Mouse (Mus musculus) brain, adult 2 months (tissue): ENCODE measurements at regions not wholly inside any gene's neighbourhood (a gene's known extent, or its start where the extent isn't known, plus 50 kb on each side); places are given as distances from the start of the nearest gene placed in this dataset.

ENCODE experiments used
- DNase-seq: peaks from one replicate; pipeline ENCODE4 v3.0.0; 2011; ENCODE audit warnings: low read depth, low spot score

DNA sequence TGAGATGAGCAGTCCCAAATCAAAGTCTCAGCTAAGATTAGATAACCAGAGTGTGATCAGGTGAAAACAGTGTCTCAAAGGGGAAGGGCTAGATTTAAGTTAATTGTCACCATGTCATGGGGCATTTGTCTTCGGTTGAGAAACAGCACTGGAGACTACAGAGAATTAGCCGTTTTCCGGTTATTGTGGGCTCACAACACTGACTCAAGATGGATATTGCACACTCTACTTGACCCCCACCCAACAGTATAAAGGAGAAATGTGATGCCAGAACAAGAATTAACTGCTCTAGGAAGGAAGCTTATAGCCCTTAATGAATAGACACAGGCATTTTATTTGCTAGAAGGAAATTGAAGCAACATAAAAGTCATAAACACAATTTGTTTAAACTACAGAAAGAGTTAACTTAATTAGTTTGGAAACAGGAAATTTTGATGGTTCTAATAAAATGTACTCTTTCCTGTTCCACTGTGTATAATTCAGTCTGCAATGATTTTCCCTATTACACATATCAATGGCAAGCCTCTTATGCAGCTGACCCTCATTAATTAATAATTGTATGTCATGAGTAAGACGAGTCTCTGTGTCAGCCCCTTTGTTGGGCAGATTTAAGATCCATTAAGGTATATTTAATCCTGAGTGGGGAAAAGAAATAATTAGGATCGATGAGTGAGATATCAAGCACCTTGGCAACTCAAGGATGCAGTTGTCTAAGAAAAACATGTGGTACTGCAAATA is 277.4 kb upstream of the Tmeff2 start:
- no peak for DNase-seq

DNA sequence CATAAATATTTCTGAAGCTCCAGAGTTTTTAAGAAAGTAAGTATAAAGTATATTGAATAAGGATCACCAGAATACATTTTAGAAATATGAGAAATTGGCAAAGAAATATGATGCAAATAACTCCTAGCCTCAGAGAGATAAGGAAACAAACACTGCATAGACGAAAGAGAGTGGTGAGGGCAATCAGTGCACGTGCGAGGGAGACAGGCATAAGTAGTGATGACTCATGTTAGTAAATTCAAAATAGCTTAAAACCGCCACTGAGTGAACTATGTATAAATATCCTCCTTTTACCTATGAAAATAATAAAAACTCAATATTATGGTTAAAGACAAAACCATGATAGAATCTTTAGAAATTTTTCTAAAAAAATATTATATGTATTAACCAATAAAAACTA is 271.4 kb upstream of the Tmeff2 start:
- peak; percentile 8 for DNase-seq

DNA sequence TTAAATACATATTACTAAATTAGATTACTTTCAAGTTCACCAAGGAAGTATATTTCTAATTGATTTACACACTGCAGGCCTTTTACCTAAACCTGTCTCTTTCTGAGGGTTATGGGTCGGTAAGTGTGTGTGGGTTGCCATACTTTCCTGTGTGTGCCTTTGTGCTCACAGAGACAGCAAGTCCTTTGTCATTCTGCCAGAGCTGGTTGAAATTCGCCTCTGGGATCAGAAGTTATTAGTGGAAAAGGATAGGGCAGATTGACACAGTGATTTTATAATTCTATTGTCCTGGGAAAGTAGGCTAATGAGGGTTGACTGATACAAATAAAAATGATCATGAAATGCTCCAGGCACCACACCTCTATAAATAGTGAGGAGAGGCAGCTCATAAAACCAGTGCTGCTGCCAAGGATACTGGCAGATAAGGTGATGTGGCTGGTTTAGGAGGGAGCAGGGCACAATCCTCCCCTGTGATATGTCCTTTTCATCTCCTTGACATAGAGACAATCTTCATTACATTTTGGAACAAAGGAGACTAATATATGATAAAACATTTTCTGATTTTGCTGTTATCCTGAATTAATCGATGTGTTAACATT is 270.9 kb upstream of the Tmeff2 start:
- DNase-seq: peak; percentile 57

DNA sequence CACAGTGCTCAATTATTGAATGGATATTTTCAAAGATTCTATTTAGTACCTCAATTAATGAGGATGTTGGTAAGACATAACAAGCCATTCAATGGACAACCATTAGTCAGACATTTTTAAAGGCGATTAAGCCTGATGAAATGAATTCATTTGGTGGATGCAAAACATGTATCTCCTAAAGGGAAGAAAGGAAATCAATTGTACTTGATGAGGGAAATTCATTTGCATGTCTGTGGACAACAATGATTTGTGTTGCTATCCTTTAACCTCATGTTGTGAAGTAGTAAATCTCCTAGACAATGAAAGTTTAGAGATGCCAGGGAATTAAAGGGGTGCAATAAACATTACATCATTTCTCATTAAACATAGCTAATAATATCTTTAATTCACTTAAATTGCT is 262.5 kb upstream of the Tmeff2 start:
- no peak for DNase-seq

DNA sequence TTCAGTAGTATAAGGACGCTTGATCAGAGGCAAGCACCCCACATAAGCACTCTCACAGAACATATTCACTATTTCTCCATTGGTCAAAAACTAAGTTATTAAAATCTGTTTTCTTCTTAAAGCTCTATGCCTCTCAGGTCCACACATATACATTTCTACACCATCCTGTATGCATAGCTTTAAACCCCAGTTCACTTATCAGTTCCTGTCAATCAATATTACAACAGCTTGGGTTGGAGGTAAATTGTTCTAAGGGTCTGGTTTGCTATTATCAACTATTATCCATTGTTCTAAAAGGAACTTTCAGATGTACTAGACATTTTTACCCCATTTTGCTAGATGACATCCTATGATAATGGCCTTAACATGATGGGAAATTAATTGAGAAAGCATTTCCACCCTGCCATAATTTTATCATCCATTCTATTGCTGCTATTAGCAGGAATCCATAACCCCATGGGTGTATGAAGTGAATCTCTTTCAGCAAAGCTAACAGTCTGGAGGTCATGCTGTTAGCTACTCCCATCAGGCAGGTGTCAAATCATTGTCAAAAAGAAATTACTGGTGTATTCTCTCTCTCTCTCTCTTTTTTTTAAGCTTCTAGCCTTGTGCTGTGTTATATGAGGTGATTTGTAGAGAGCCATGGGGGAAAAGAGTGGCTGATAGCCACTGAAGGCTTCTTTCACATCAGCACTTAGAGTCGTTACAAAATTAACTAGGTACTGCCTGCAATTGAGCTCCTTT is 253.3 kb upstream of the Tmeff2 start:
- DNase-seq: no peak

DNA sequence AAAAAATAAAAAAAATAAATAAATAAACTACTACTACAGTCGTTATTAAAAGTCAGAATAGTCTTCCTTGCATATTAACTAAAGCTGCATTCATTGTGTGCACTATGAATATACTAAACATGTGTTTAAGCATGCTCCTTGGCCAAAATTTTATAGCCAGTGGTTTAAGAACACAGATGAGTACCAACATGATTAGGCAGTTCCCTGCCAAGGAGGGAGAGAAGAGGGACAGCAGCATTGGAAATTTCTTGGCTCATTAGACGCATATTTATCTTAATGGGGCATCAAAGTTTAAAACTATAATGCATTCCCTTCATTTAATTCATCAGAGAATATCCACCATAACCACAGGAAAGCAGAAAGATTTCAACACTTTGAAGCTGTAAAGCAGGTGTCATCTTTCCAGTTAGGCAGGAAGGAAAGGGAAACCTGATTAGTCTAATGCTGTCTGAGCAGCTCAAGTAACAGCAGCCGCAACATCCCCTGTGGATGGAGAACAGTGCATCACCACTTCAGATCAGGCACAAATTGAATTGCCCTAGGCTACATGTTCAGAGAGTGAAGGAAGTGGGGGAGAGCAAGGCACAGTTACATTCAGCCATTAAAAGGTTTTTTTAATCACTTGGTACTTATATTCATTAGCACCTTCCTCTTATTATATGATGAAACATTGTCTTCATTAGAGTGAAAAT is 248.3 kb upstream of the Tmeff2 start:
- no peak for DNase-seq

DNA sequence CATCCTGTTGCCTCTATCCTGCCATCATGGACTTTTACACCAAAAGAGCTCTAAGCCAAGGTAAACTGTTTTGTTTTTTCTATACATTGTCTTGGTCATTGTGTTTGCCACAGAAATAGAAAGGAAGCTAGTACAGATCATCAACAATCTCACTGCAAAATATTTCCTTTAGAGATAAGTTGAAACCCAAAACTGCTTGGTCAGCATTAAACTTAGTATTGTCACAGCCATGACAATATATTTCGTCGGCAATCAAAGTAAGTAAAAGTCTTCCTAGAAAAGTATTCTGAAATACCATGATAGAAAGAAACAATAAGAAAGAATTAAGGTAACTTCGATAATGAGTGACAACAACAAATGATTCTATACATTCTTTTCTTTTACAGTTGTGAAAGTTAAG is 235.3 kb upstream of the Tmeff2 start:
- DNase-seq: no peak

DNA sequence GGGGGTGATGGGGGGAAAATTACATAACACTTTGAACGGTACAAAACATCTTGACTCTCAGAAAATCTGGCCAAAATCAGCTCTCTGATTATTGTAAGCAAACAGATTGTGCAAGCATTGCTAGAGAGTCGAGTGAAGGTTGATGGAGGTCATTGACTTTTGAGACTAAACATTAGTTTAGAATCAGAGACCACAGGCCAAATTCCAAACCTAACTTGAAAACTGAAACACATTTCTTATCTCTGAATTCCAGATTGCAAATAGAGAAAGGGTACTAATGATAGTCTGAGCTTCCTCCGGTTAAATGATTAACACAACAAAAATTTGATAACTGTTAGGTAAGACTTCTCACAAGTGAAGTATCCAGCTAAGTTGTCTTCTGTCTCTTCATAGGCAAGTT is 217.5 kb upstream of the Tmeff2 start:
- DNase-seq: no peak

DNA sequence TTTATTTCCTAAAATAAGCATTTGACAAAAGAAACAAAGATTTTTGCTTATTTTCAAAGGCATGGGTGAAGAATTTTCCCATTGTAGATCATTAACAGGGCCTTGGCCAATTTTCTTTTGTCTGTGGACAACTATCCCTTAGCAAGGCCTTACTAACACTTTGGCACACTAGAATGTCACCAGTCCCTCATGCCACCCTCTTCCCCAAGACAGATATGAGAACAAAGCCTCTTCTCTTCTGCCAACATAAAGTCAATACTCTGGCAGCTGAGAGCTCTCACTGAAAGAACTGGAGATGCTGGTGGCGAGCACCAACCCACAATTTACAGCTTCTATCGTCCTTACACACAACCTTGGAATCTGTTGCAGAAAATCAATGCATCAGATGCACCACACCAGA is 215.1 kb upstream of the Tmeff2 start:
- DNase-seq: peak; percentile 72

DNA sequence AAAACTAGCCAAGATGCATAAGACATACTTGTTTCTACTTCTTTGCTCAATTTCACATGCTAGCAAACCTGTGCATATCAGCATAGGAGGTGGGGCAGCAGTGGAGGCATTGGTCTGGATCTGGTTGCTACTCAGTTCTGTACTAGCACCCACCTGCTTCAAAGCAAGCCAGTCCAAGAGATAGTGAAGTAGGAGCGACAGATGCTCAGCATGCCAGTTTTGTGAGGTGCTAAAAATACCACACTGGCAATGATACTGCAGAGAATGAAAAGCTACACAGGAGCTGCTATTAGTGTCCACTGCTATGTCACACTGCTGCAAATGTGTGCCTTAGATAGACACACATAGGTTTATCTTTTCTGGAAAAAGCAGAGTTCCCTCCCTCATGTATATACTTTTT is 203.5 kb upstream of the Tmeff2 start:
- peak; percentile 61 for DNase-seq

DNA sequence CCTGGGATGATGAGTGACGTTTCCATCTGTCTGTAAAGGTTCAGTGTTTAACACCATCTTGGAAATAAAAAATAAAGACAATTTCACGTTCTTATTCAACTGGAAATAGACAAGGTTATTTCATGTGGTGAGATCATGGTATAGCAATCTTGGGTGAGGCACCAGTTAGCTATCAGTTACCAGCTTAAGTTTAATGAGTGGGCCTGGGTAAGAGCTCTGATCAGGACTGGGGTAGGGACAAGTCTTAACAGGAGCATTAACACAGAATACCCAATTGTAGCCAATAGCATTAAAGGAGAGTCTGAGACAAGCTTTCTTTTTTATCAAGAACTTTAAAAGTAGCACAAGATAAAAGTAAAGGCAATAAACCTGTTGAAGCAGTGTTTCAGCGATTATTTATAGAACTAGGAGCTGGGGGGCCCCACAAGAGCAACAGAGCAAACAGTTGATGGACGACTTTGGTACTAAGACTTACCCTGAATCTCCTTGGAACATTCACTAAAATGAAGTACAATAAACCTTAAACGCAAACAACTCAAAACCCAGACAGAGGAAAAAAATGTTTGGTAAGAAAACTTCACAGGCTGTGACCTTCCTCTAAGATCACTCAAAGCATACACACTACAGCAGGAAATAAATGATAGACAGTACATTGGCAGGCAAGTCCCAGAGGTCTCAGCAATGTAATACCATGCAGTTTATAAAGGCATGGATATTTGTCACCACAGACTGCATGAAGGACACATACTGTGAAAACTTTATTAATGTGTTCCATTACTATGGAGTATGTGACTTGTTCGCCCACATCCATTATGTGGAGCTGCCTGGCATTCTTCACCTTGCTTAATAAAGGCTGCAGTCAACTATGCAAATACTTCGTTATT is 202.9 kb upstream of the Tmeff2 start:
- no peak for DNase-seq

DNA sequence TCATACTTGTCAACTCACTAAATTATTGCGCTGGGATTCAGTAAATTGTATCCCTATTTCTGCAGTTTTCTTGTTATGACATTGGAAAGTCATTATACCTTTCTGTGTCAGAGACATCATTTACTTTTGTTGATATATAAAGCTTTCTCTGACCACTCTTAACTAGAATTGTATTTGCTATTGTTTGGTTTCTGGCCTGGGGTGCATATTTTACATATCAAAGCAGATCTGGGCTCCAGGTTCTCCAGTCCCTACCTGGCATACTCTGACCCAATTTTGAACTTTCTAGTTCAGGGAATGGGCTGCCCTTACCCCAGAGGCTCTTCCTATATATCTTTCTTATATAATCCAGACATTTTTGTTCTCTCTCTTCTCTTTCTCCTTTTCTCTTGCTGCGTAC is 195.8 kb upstream of the Tmeff2 start:
- DNase-seq: no peak

DNA sequence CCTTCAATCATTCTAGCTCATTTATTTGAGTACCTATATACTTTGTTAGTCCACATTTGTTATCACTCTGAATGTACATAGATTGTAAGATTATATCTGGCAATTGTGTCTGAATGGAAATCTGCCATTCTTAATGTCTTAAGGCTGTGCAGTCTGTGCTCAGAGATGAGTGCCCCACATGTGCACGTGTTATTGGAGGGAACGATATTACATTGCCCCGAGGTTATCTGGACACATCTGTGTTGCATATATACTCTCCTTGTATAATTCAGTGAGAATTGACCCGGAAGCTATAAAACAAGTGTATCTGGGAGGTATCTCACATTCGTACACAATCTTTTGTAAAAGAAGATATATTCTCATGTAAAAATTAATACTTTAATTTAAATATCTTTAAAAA is 155.4 kb upstream of the Tmeff2 start:
- DNase-seq: no peak

DNA sequence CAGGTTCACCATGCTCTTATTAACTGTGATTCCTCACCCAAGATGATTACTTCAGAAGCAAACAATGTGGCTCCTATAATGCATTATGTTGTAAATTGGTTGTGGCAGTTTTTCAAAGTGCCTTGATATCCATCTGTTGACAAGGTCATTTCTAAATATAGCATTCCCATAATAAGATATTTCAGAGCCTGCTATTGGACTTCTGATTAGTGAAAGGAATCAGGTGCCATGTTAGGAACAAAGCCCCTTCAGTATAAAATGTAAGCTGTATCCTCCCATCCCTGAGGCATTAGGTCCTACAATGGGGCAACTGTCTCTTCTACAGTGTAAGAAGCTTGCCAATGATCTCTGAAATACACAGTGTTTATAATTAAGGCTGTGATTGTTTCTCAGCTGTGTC is 130.2 kb upstream of the Tmeff2 start:
- peak; percentile 77 for DNase-seq

DNA sequence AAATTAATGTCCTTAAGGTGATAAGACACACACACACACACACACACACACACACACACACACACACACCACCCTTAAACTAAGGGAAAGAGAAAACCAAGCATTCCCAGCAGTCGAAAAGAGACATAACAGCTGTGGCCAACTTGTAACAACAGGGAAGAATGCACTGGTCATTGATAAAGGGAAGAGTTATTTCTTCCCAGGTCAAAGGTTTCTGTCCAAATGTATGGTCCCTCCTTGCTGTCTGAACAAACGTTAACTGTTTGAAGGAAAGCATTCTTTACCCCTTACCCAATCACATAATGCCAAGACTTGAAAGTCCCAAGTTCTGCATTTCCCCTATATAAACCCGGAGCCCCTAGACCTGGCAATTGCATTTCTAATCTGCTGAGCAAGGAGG is 105.2 kb upstream of the Tmeff2 start:
- no peak for DNase-seq

DNA sequence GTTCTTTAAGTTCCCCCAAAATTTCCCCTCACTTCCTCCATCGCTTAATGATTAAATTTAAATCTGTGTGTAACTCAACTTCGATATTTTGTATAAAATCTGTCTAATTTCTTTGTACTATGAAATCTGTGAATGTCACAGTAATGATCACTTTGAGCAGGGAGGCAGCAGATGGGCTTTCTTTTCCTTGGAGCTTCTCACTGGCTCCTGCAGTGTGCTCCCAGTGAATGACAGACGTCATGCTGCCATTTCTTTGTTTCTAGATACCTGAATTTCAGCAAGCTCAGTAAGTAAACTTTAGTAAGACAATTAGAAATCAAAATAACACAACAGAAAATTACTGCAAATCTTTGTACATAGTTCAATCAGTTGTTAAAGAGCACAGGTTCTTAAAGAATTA is 102.3 kb upstream of the Tmeff2 start:
- no peak for DNase-seq

DNA sequence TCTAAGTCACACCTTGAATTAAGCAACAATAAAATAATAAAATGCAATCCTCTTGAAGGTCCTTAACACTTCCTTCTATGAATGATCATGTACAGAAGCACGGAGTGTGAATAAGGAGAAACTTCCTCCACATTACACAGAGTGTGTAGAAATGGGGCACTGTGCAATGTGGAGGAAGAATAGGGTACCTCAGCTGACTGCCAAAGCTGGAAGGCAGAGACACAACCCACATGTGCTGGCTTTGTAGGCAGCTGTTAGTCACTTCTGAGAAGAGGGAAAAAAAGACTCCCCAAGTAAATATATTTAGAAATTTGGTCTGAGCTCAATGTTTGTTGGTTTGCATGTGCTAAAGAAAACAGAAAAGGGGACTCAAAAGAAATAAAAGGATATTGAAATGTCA is 94.1 kb upstream of the Tmeff2 start:
- DNase-seq: peak; percentile 76

DNA sequence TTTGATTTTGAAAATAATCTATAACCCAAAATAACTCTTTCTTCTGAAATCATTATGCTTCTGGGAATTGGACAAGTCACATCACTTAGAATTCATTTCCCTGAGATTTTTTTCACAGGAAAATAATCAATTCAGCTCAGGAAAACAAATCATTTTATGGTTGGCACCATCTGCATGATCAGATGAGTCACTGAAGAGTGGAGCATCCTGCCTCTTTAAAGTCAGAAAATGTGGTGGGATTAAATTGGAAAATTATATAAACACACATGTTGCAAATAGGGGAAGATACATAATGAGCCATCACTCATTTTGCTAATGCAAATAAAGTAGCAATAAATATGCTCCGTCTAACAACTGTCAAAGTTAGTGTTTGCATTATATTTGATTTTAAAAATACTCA is 93.6 kb upstream of the Tmeff2 start:
- peak; percentile 57 for DNase-seq

DNA sequence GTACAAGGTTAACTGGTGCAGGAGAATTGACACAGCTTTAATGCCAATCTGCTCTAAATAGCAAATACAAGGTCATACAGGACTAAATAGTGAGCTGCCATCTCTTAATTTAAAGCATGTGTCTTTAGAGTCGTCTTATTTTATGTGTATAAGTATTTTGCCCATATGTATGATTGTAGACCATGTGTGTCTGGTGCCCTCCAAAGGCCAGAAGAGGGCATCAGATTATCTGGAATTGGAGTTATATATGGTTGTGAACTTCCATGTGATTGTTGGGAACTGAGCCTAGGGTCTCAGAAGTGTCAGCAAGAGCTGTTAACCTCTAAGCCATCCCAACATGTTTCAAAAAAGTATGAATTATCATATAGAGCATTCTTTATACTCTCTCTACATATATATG is 68.8 kb upstream of the Tmeff2 start:
- DNase-seq: peak; percentile 41

DNA sequence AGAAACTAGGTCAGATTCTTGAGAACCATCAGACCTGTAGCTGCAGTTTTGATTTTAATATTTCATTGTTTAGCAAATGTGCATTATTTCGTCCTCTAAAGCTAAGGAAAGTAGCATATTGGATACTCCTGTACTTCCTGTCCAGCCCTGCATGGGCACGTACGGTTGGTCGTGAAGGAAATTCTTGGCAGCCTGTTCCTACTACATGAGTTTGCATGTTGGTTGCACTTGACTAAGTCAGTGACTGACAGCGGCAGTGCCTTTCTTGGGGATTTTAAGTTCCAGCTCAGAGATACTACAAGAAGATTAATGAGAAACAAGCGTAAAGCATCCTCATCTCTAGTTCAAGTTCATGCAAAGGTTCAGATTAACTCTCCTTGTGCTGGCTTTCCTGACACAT is 64.3 kb upstream of the Tmeff2 start:
- no peak for DNase-seq

DNA sequence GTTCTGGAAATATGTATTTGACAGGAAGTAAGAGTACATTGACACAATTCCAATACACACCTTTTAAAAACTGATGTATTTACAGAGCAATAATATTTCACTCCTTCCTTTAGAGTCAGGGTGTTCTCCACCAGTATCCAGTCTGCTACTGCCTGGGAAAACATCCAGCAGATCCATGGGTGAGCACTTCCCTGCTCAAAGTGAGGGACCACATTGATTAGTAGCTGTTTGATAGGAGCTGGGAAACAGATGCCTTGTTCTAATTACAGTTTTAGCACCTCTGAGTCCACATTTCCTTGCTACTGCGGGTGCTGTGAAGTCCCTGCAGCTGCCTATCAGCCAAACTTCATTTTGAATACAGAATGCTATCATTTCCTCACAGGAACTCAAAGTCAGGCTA is 53.3 kb upstream of the Tmeff2 start:
- DNase-seq: peak; percentile 59
